Mouse (Mus musculus) limb, embryonic 14.5 days (tissue): ENCODE results near the gene Cbfa2t2. TPM values are rescaled to one million over a fixed set of nuclear protein-coding genes. Genes with fewer than 3 reads are reported as not detected.

Experiments
- ATAC-seq: fragments of 200-750 bp; cut with Nextera tagmentation; 2 replicates; pipeline ENCODE4 v1.8.0; 2017; ENCODE audit warnings: low read depth, moderate number of reproducible peaks, moderate TSS enrichment; ENCODE audit not compliant: low FRiP score
- DNase-seq: peaks from one replicate; pipeline ENCODE4 v3.0.0-alpha.2; 2015; ENCODE audit warnings: low spot score
- H3K27ac ChIP-seq: fragments of 300-500 bp; sonication (generic); replicated peaks from 2 replicates; pipeline ENCODE4 v1.5.1; 2014; ENCODE audit warnings: low read depth, mild to moderate bottlenecking, low read length, moderate library complexity, mixed read lengths
- H3K27me3 ChIP-seq: fragments of 300-500 bp; sonication (generic); 2 replicates; pipeline ENCODE4 v1.6.1; 2014; ENCODE audit warnings: low read length, mixed read lengths; ENCODE audit not compliant: control insufficient read depth, insufficient read depth
- H3K36me3 ChIP-seq: fragments of 300-500 bp; sonication (generic); 2 replicates; pipeline ENCODE4 v1.6.1; 2014; ENCODE audit warnings: mild to moderate bottlenecking, low read length, moderate library complexity, mixed read lengths; ENCODE audit not compliant: control insufficient read depth, insufficient read depth
- H3K4me1 ChIP-seq: fragments of 300-500 bp; sonication (generic); 2 replicates; pipeline ENCODE4 v1.6.1; 2014; ENCODE audit warnings: antibody characterized with exemption, low read length, mixed read lengths; ENCODE audit not compliant: control insufficient read depth, insufficient read depth
- H3K4me2 ChIP-seq: fragments of 300-500 bp; sonication (generic); replicated peaks from 2 replicates; pipeline ENCODE4 v1.6.1; 2014; ENCODE audit warnings: low read depth, mild to moderate bottlenecking, low read length, moderate library complexity; ENCODE audit not compliant: severe bottlenecking
- H3K4me3 ChIP-seq: fragments of 300-500 bp; sonication (generic); replicated peaks from 2 replicates; pipeline ENCODE4 v1.5.1; 2014; ENCODE audit warnings: low read length
- H3K9ac ChIP-seq: fragments of 300-500 bp; sonication (generic); 2 replicates; pipeline ENCODE4 v1.6.1; 2014; ENCODE audit warnings: mild to moderate bottlenecking, low read depth, low read length, moderate library complexity; ENCODE audit not compliant: severe bottlenecking
- H3K9me3 ChIP-seq: fragments of 300-500 bp; sonication (generic); 2 replicates; pipeline ENCODE4 v1.6.1; 2016; ENCODE audit warnings: low read length; ENCODE audit not compliant: control insufficient read depth
- POLR2A ChIP-seq: fragments of 200-500 bp; IDR thresholded peaks from 2 replicates; pipeline ENCODE4 v1.8.0; 2012; ENCODE audit warnings: inconsistent platforms, mild to moderate bottlenecking, moderate library complexity, borderline replicate concordance; ENCODE audit not compliant: insufficient read depth, insufficient read length; ENCODE audit errors: extremely low read depth
- WGBS: fragments of 180-500 bp; shearing (Covaris S2); extraction: QIAGEN DNeasy Blood & Tissue Kit; methylation state at CpG from one replicate; pipeline ENCODE4 v1.1.7; 2014; 5-methylcytosine and 5-hydroxymethylcytosine counted together
- polyA plus RNA-seq, 2 experiments: library from polyadenylated mRNA; depleted of rRNA in 1 of 2; stranded (reverse) in 1 of 2; unstranded in 1 of 2; fragments of >200 nt; fragmentation: Nextera tagmentation in 1 of 2; extraction: Ambion mirVana in 1 of 2; gene quantifications; 2 replicates each; pipeline versions ENCODE4 v1.2.1 to v1.2.3; 2012 to 2014

Gene Cbfa2t2
- polyA plus RNA-seq, 2 experiments = 26.4 to 35.7 TPM

GRCm38 (mm10) chr2:154521449-154521848 is 85.2 kb downstream of the Cbfa2t2 start:
- ATAC-seq (no peak), DNase-seq (no peak)
- H3K27me3 ChIP-seq = no peaks in the 10 kb centered on the region
- no peak overlapping the region for H3K4me3 ChIP-seq
- H3K4me1 ChIP-seq = no peaks in the 10 kb centered on the region
- no peak overlapping the region for H3K9ac ChIP-seq
- H3K27ac ChIP-seq = no peak overlapping the region
- peaks cover 66% of the 10 kb centered on the region for H3K36me3 ChIP-seq
- no peak for TF ChIP-seq POLR2A
- H3K9me3 ChIP-seq = no peaks in the 10 kb centered on the region
- no peak overlapping the region for H3K4me2 ChIP-seq

GRCm38 (mm10) chr2:154522334-154522733 is 86.1 kb downstream of the Cbfa2t2 start:
- Histone ChIP-seq H3K27me3 (no peaks in the 10 kb centered on the region), H3K27ac (no peak overlapping the region), H3K36me3 (peaks cover 62% of the 10 kb centered on the region), H3K4me3 (no peak overlapping the region), H3K4me1 (no peaks in the 10 kb centered on the region), H3K9me3 (no peaks in the 10 kb centered on the region), H3K4me2 (no peak overlapping the region), H3K9ac (no peak overlapping the region)
- TF ChIP-seq POLR2A = no peak
- no peak for ATAC-seq
- WGBS = 90% methylated on average over 5 of the region's 5 CpGs
- no peak for DNase-seq

- H3K27ac ChIP-seq = no peak overlapping the region
- WGBS = 93% methylated on average over 2 of the region's 2 CpGs
- H3K9me3 ChIP-seq = no peaks in the 10 kb centered on the region
- H3K4me2 ChIP-seq = no peak overlapping the region
- H3K9ac ChIP-seq = no peak overlapping the region
- TF ChIP-seq POLR2A = no peak
- no peak for DNase-seq
- H3K4me1 ChIP-seq = no peaks in the 10 kb centered on the region
- H3K27me3 ChIP-seq = no peaks in the 10 kb centered on the region
- ATAC-seq = no peak
- H3K36me3 ChIP-seq = peaks cover 66% of the 10 kb centered on the region
- no peak overlapping the region for H3K4me3 ChIP-seq
Observed at GRCm38 (mm10) chr2:154525285-154525684, 89.0 kb downstream of the Cbfa2t2 start.

GRCm38 (mm10) chr2:154526531-154526930 is 90.2 kb downstream of the Cbfa2t2 start:
- no peak for DNase-seq
- Histone ChIP-seq H3K9ac (no peak overlapping the region), H3K4me1 (no peaks in the 10 kb centered on the region), H3K9me3 (no peaks in the 10 kb centered on the region), H3K4me3 (no peak overlapping the region), H3K36me3 (peaks cover 77% of the 10 kb centered on the region), H3K27ac (no peak overlapping the region), H3K27me3 (no peaks in the 10 kb centered on the region), H3K4me2 (no peak overlapping the region)
- no peak for ATAC-seq
- TF ChIP-seq POLR2A = no peak
- WGBS = 83% methylated on average over 3 of the region's 3 CpGs

GRCm38 (mm10) chr2:154532888-154533287 is 96.6 kb downstream of the Cbfa2t2 start:
- no peak overlapping the region for H3K4me2 ChIP-seq
- no peaks in the 10 kb centered on the region for H3K4me1 ChIP-seq
- no peak overlapping the region for H3K27ac ChIP-seq
- H3K4me3 ChIP-seq = no peak overlapping the region
- 75% methylated on average over 3 of the region's 3 CpGs for WGBS
- no peak for DNase-seq
- TF ChIP-seq POLR2A = no peak
- ATAC-seq = no peak
- peaks cover 77% of the 10 kb centered on the region for H3K36me3 ChIP-seq
- no peak overlapping the region for H3K9ac ChIP-seq
- H3K27me3 ChIP-seq = no peaks in the 10 kb centered on the region
- no peaks in the 10 kb centered on the region for H3K9me3 ChIP-seq

GRCm38 (mm10) chr2:154534704-154535270 is 98.5 kb downstream of the Cbfa2t2 start:
- H3K4me3 ChIP-seq = no peak overlapping the region
- H3K9ac ChIP-seq = no peak overlapping the region
- no peak for DNase-seq
- H3K4me1 ChIP-seq = no peaks in the 10 kb centered on the region
- no peak for TF ChIP-seq POLR2A
- no peaks in the 10 kb centered on the region for H3K27me3 ChIP-seq
- peaks cover 67% of the 10 kb centered on the region for H3K36me3 ChIP-seq
- WGBS = 93% methylated on average over 12 of the region's 12 CpGs
- H3K4me2 ChIP-seq = no peak overlapping the region
- H3K9me3 ChIP-seq = no peaks in the 10 kb centered on the region
- no peak for ATAC-seq
- no peak overlapping the region for H3K27ac ChIP-seq
